Mouse (Mus musculus) midbrain, embryonic 16.5 days (tissue): Measurements from ENCODE around the gene Cacna1c. TPM values are rescaled to one million over a fixed set of nuclear protein-coding genes. Genes with fewer than 3 reads are reported as not detected.

Source experiments
- ATAC-seq: fragments of 200-750 bp; cut with Nextera tagmentation; 2 replicates; pipeline ENCODE4 v1.8.0; 2017; ENCODE audit warnings: moderate TSS enrichment
- H3K27ac ChIP-seq: fragments of 300-500 bp; sonication (generic); 2 replicates; pipeline ENCODE4 v1.5.1; 2014; ENCODE audit warnings: mild to moderate bottlenecking, low read length, mixed read lengths
- H3K27me3 ChIP-seq: fragments of 300-500 bp; sonication (generic); 2 replicates; pipeline ENCODE4 v1.6.1; 2014; ENCODE audit warnings: low read depth, low read length, mixed read lengths; ENCODE audit not compliant: control insufficient read depth, insufficient read depth
- H3K36me3 ChIP-seq: fragments of 300-500 bp; sonication (generic); 2 replicates; pipeline ENCODE4 v1.6.1; 2014; ENCODE audit warnings: mild to moderate bottlenecking, low read length, moderate library complexity, mixed read lengths; ENCODE audit not compliant: control insufficient read depth, insufficient read depth
- H3K4me1 ChIP-seq: fragments of 300-500 bp; sonication (generic); 2 replicates; pipeline ENCODE4 v1.6.1; 2014; ENCODE audit warnings: mild to moderate bottlenecking, low read length, mixed read lengths; ENCODE audit not compliant: control insufficient read depth, insufficient read depth
- H3K4me2 ChIP-seq: fragments of 300-500 bp; sonication (generic); 2 replicates; pipeline ENCODE4 v1.6.1; 2014; ENCODE audit warnings: mild to moderate bottlenecking, low read length, mixed read lengths
- H3K4me3 ChIP-seq: fragments of 300-500 bp; sonication (generic); 2 replicates; pipeline ENCODE4 v1.5.1; 2014; ENCODE audit warnings: low read depth, mild to moderate bottlenecking, low read length, moderate library complexity, mixed read lengths
- H3K9ac ChIP-seq: fragments of 300-500 bp; sonication (generic); 2 replicates; pipeline ENCODE4 v1.6.1; 2014; ENCODE audit warnings: low read depth, low read length, mixed read lengths
- H3K9me3 ChIP-seq: fragments of 300-500 bp; sonication (generic); replicated peaks from 2 replicates; pipeline ENCODE4 v1.6.1; 2014; ENCODE audit warnings: mild to moderate bottlenecking, low read length, mixed read lengths; ENCODE audit not compliant: control insufficient read depth, poor library complexity, severe bottlenecking
- WGBS: fragments of 180-500 bp; shearing (Covaris S2); extraction: QIAGEN DNeasy Blood & Tissue Kit; methylation state at CpG from one replicate; pipeline ENCODE4 v1.1.7; 2014; 5-methylcytosine and 5-hydroxymethylcytosine counted together
- polyA plus RNA-seq: library from polyadenylated mRNA; unstranded; fragments of >200 nt; fragmentation: Nextera tagmentation; extraction: Ambion mirVana; gene quantifications from 2 replicates; pipeline ENCODE4 v1.2.1, GENCODE M21; 2015

The Cacna1c gene
- polyA plus RNA-seq, 1 experiment from 2014 or later = 8.1 TPM

DNA sequence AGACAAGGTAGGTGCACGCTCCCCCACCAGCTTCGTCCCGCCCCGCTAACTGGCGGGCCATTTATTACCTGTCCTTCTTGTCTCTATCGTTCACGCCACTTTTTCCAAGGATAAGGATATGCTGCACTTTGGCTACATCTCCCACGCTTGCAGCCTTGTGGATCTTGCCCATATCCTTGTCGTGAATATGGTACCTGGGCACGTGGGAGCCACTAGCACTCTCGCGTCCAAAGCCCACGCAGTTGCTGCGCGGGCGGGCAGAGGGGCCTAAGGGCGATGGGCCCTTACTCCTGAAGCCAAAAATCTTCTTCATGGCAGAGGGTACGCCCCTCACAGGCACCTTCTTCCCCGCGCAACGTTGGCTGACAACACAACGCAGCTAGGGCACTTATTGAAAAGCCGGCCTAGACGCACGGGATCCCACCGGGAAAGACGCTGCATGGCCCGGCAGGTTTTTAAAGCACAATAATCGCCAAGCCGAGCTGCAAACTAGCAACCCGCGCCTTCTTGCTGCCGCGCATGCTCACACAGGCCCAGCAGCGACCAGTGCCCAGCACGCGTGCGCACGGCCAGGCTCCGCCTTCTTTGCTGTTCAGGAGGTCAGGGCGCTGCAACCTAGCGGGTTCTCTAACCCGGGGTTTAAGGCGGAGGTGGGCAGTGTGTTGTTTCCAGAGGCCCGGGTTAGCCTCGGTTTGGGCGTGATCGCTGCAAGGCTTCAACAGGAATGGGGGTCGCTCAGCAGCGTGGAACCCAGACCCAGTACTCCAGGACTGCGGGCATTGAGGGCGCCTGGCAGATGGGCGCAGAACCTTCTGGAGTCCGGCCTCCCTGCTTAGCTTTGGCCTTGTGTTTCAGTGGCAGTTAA, 634.2 kb downstream of the Cacna1c start, which contains the start of gene Ankrd26:
Gene Ankrd26, minus strand, starts transcription at position 482 of the 865 bp plus-strand sequence.
- Histone ChIP-seq H3K27ac (peak within 1 kb of the TSS; percentile 85), H3K4me1 (peaks cover 29% of the 10 kb centered on the region), H3K9me3 (no peaks in the 10 kb centered on the region), H3K36me3 (peaks cover 10% of the 10 kb centered on the region; the same call in 1 of the 2 replicates), H3K4me2 (peak within 1 kb of the TSS; percentile 72), H3K27me3 (no peaks in the 10 kb centered on the region), H3K9ac (peak within 1 kb of the TSS; percentile 87), H3K4me3 (peak within 1 kb of the TSS; percentile 84)
- WGBS = 4% methylated on average over 54 of the region's 54 CpGs
- ATAC-seq = peak; percentile 97

DNA sequence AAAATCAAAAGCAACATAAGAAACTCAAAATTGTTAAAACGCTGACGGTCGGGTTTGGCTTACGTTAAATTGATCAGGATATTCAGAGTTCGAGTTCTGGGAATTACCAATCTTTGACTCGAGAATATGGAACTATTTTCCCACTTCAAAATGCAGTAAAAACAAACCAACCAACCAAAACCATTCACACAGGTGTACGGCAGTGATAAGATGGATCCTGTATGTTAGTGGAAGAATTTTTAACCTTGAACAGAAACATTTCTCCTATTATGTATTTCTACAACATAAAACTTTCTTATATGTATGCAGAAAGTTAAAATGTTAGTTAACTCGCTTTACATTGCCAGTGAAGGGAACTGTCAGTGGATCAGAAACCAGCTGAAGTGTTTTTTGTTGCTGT, 635.0 kb downstream of the Cacna1c start:
- Histone ChIP-seq H3K9ac (peak overlapping the region; percentile 87), H3K36me3 (peaks cover 10% of the 10 kb centered on the region; the same call in 1 of the 2 replicates), H3K27ac (no peak overlapping the region), H3K4me2 (peak overlapping the region; percentile 72), H3K4me3 (peak overlapping the region; percentile 84), H3K9me3 (no peaks in the 10 kb centered on the region), H3K27me3 (no peaks in the 10 kb centered on the region), H3K4me1 (peaks cover 29% of the 10 kb centered on the region)
- no peak for ATAC-seq
- WGBS = 83% methylated on average over 8 of the region's 8 CpGs

GRCm38 (mm10) chr6:118538627-118539026, 657.6 kb downstream of the Cacna1c start:
- no peak overlapping the region for H3K4me2 ChIP-seq
- no peaks in the 10 kb centered on the region for H3K27me3 ChIP-seq
- no peaks in the 10 kb centered on the region for H3K9me3 ChIP-seq
- H3K4me3 ChIP-seq = no peak overlapping the region
- ATAC-seq = no peak
- 93% methylated on average over 4 of the region's 4 CpGs for WGBS
- no peak overlapping the region for H3K27ac ChIP-seq
- peaks cover 33% of the 10 kb centered on the region for H3K36me3 ChIP-seq
- H3K9ac ChIP-seq = no peak overlapping the region
- no peaks in the 10 kb centered on the region for H3K4me1 ChIP-seq

Other genes starting within 250 kb of the Cacna1c start
- gene Dcp1b, start 21.2 kb downstream of the Cacna1c start, polyA plus RNA-seq = 13.4 and 13.8 TPM in 2 replicates
- 0.47 and 0.63 TPM in 2 replicates for gene Cacna2d4, start 40.1 kb upstream of the Cacna1c start, polyA plus RNA-seq
- 13.0 and 16.9 TPM in 2 replicates for gene Lrtm2, start 134.3 kb upstream of the Cacna1c start, polyA plus RNA-seq
- gene Adipor2, start 221.3 kb upstream of the Cacna1c start, polyA plus RNA-seq = 32.8 and 39.3 TPM in 2 replicates